Mouse (Mus musculus) left cerebral cortex, adult 9 months (tissue): ENCODE data around the gene Map3k6.

ENCODE experiments used
- DNase-seq, 2 experiments: peaks; one replicate each; pipeline ENCODE4 v3.0.0; 2022; ENCODE audit warnings: low spot score in 2 of 2

Map3k6 gene

GRCm38 (mm10) chr4:133240490-133240921, at the start of gene Map3k6:
TSS of gene Map3k6 (plus strand) at chr4:133240818.
- no peak for DNase-seq

GRCm38 (mm10) chr4:133194482-133194881, 46.1 kb upstream of the Map3k6 start:
- no peak for DNase-seq

GRCm38 (mm10) chr4:133195014-133195413, 45.6 kb upstream of the Map3k6 start:
- no peak for DNase-seq

GRCm38 (mm10) chr4:133196136-133196535, 44.5 kb upstream of the Map3k6 start:
- no peak for DNase-seq

GRCm38 (mm10) chr4:133196852-133197251, 43.8 kb upstream of the Map3k6 start:
- no peak for DNase-seq

- DNase-seq, result no peak
These were observed 43.3 kb upstream of the Map3k6 start for GRCm38 (mm10) chr4:133197355-133197754.

- no peak for DNase-seq
These were observed 42.8 kb upstream of the Map3k6 start for GRCm38 (mm10) chr4:133197801-133198286.

GRCm38 (mm10) chr4:133198337-133199180, 42.1 kb upstream of the Map3k6 start:
- no peak for DNase-seq

GRCm38 (mm10) chr4:133199743-133200142, 40.9 kb upstream of the Map3k6 start:
- DNase-seq, result no peak

- no peak for DNase-seq
These were observed 40.3 kb upstream of the Map3k6 start for GRCm38 (mm10) chr4:133200343-133200742.

- no peak for DNase-seq
These were observed 39.4 kb upstream of the Map3k6 start for GRCm38 (mm10) chr4:133201006-133201771.

GRCm38 (mm10) chr4:133202254-133202653, 38.4 kb upstream of the Map3k6 start:
- no peak for DNase-seq

- no peak for DNase-seq
These were observed 37.0 kb upstream of the Map3k6 start for GRCm38 (mm10) chr4:133203591-133203990.

GRCm38 (mm10) chr4:133204379-133204778, 36.2 kb upstream of the Map3k6 start:
- no peak for DNase-seq

GRCm38 (mm10) chr4:133209366-133209765, 31.3 kb upstream of the Map3k6 start:
- DNase-seq, result peak in 1 of 2 experiments; percentile 62

- DNase-seq, result no peak
These were observed 30.4 kb upstream of the Map3k6 start for GRCm38 (mm10) chr4:133210023-133210787.

GRCm38 (mm10) chr4:133210788-133211390, 29.7 kb upstream of the Map3k6 start:
- DNase-seq, result no peak

GRCm38 (mm10) chr4:133211751-133212561, 28.7 kb upstream of the Map3k6 start, which contains the start of the genes Cd164l2 and Gpr3:
TSS of gene Cd164l2 (plus strand) at chr4:133212131.
TSS of gene Gpr3 (minus strand) at chr4:133212536.
- no peak for DNase-seq

GRCm38 (mm10) chr4:133212562-133213267, 27.9 kb upstream of the Map3k6 start:
- peak in 1 of 2 experiments; percentile 79 for DNase-seq

GRCm38 (mm10) chr4:133213268-133213590, 27.4 kb upstream of the Map3k6 start:
- peak in 1 of 2 experiments; percentile 57 for DNase-seq
